Mouse (Mus musculus) liver, embryonic 13.5 days (tissue): ENCODE measurements around the gene Dlgap4. TPM values are rescaled to one million over a fixed set of nuclear protein-coding genes. Genes with fewer than 3 reads are reported as not detected.

Experiments used
- ATAC-seq: fragments of 200-750 bp; cut with Nextera tagmentation; 2 replicates; pipeline ENCODE4 v1.8.0; 2017; ENCODE audit warnings: low read depth, mild to moderate bottlenecking, moderate number of reproducible peaks, moderate library complexity
- DNase-seq: peaks from one replicate; pipeline ENCODE4 v3.0.0; 2022
- H3K27ac ChIP-seq: fragments of 300-500 bp; sonication (generic); 2 replicates; pipeline ENCODE4 v1.5.1; 2015; ENCODE audit warnings: moderate library complexity, mild to moderate bottlenecking, inconsistent platforms
- H3K27me3 ChIP-seq: fragments of 300-500 bp; sonication (generic); 2 replicates; pipeline ENCODE4 v1.6.1; 2015; ENCODE audit warnings: mild to moderate bottlenecking, inconsistent platforms
- H3K36me3 ChIP-seq: fragments of 300-500 bp; sonication (generic); 2 replicates; pipeline ENCODE4 v1.6.1; 2015; ENCODE audit warnings: mild to moderate bottlenecking, inconsistent platforms
- H3K4me1 ChIP-seq: fragments of 300-500 bp; sonication (generic); replicated peaks from 2 replicates; pipeline ENCODE4 v1.6.1; 2015; ENCODE audit warnings: inconsistent platforms
- H3K4me2 ChIP-seq: fragments of 300-500 bp; sonication (generic); 2 replicates; pipeline ENCODE4 v1.6.1; 2015; ENCODE audit warnings: inconsistent platforms, mild to moderate bottlenecking, moderate library complexity
- H3K4me3 ChIP-seq: fragments of 300-500 bp; sonication (generic); replicated peaks from 2 replicates; pipeline ENCODE4 v1.5.1; 2015; ENCODE audit warnings: mild to moderate bottlenecking, inconsistent platforms
- H3K9ac ChIP-seq: fragments of 300-500 bp; sonication (generic); 2 replicates; pipeline ENCODE4 v1.6.1; 2015; ENCODE audit warnings: mild to moderate bottlenecking, inconsistent platforms
- H3K9me3 ChIP-seq: fragments of 300-500 bp; sonication (generic); replicated peaks from 2 replicates; pipeline ENCODE4 v1.6.1; 2016; ENCODE audit warnings: inconsistent platforms
- WGBS: fragments of 180-500 bp; shearing (Covaris S2); methylation state at CpG from one replicate; pipeline ENCODE4 v1.1.7; 2015; ENCODE audit not compliant: insufficient replicate concordance; 5-methylcytosine and 5-hydroxymethylcytosine counted together
- polyA plus RNA-seq: library from polyadenylated mRNA; unstranded; fragments of >200 nt; fragmentation: Nextera tagmentation; extraction: Ambion mirVana; gene quantifications from 2 replicates; pipeline ENCODE4 v1.2.1, GENCODE M21; 2015

Gene Dlgap4
- polyA plus RNA-seq, 1 experiment from 2014 or later: 11.3 TPM

- no peak for ATAC-seq
- H3K27me3 ChIP-seq: no peaks in the 10 kb centered on the region
- no peaks in the 10 kb centered on the region for H3K4me1 ChIP-seq
- no peak overlapping the region for H3K27ac ChIP-seq
- H3K9me3 ChIP-seq: no peaks in the 10 kb centered on the region
- no peak overlapping the region for H3K4me3 ChIP-seq
- 54% methylated on average over 7 of the region's 7 CpGs for WGBS
- no peak overlapping the region for H3K4me2 ChIP-seq
- H3K9ac ChIP-seq: no peak overlapping the region
- H3K36me3 ChIP-seq: no peaks in the 10 kb centered on the region
- DNase-seq: no peak
Measured at GRCm38 (mm10) chr2:156658751-156659150, 45.2 kb downstream of the Dlgap4 start.

- no peak overlapping the region for H3K9ac ChIP-seq
- no peak overlapping the region for H3K4me3 ChIP-seq
- no peaks in the 10 kb centered on the region for H3K4me1 ChIP-seq
- WGBS: 60% methylated on average over 6 of the region's 6 CpGs
- DNase-seq: no peak
- no peak for ATAC-seq
- no peak overlapping the region for H3K27ac ChIP-seq
- H3K4me2 ChIP-seq: no peak overlapping the region
- no peaks in the 10 kb centered on the region for H3K36me3 ChIP-seq
- no peaks in the 10 kb centered on the region for H3K9me3 ChIP-seq
- no peaks in the 10 kb centered on the region for H3K27me3 ChIP-seq
Measured at GRCm38 (mm10) chr2:156659981-156660380, 46.5 kb downstream of the Dlgap4 start.

GRCm38 (mm10) chr2:156663162-156663561, 49.7 kb downstream of the Dlgap4 start:
- no peak overlapping the region for H3K4me3 ChIP-seq
- H3K27ac ChIP-seq: no peak overlapping the region
- no peaks in the 10 kb centered on the region for H3K36me3 ChIP-seq
- ATAC-seq (no peak), DNase-seq (no peak)
- no peak overlapping the region for H3K4me2 ChIP-seq
- H3K4me1 ChIP-seq: no peaks in the 10 kb centered on the region
- H3K27me3 ChIP-seq: no peaks in the 10 kb centered on the region
- H3K9me3 ChIP-seq: no peaks in the 10 kb centered on the region
- H3K9ac ChIP-seq: no peak overlapping the region
- WGBS: 64% methylated on average over 10 of the region's 10 CpGs

GRCm38 (mm10) chr2:156664407-156664806, 50.9 kb downstream of the Dlgap4 start:
- WGBS: 13% methylated on average over 5 of the region's 5 CpGs
- H3K4me3 ChIP-seq: no peak overlapping the region
- no peak overlapping the region for H3K9ac ChIP-seq
- no peak overlapping the region for H3K27ac ChIP-seq
- no peaks in the 10 kb centered on the region for H3K27me3 ChIP-seq
- H3K4me1 ChIP-seq: no peaks in the 10 kb centered on the region
- H3K36me3 ChIP-seq: no peaks in the 10 kb centered on the region
- H3K4me2 ChIP-seq: no peak overlapping the region
- DNase-seq: no peak
- no peaks in the 10 kb centered on the region for H3K9me3 ChIP-seq
- ATAC-seq: no peak

- no peaks in the 10 kb centered on the region for H3K36me3 ChIP-seq
- ATAC-seq: no peak
- no peaks in the 10 kb centered on the region for H3K4me1 ChIP-seq
- no peak overlapping the region for H3K27ac ChIP-seq
- no peak overlapping the region for H3K4me3 ChIP-seq
- no peak overlapping the region for H3K9ac ChIP-seq
- no peak overlapping the region for H3K4me2 ChIP-seq
- H3K27me3 ChIP-seq: no peaks in the 10 kb centered on the region
- no peaks in the 10 kb centered on the region for H3K9me3 ChIP-seq
- DNase-seq: no peak
- 41% methylated on average over 8 of the region's 8 CpGs for WGBS
Measured at GRCm38 (mm10) chr2:156664993-156665518, 51.6 kb downstream of the Dlgap4 start.

- no peak for ATAC-seq
- no peaks in the 10 kb centered on the region for H3K9me3 ChIP-seq
- no peaks in the 10 kb centered on the region for H3K36me3 ChIP-seq
- H3K4me1 ChIP-seq: no peaks in the 10 kb centered on the region
- no peak overlapping the region for H3K4me2 ChIP-seq
- 68% methylated on average over 13 of the region's 13 CpGs for WGBS
- no peak overlapping the region for H3K27ac ChIP-seq
- no peak overlapping the region for H3K9ac ChIP-seq
- H3K4me3 ChIP-seq: no peak overlapping the region
- no peaks in the 10 kb centered on the region for H3K27me3 ChIP-seq
- DNase-seq: no peak
Measured at GRCm38 (mm10) chr2:156665620-156666196, 52.2 kb downstream of the Dlgap4 start.

GRCm38 (mm10) chr2:156666231-156666630, 52.7 kb downstream of the Dlgap4 start:
- no peaks in the 10 kb centered on the region for H3K4me1 ChIP-seq
- ATAC-seq (no peak), DNase-seq (no peak)
- 49% methylated on average over 12 of the region's 12 CpGs for WGBS
- H3K27me3 ChIP-seq: no peaks in the 10 kb centered on the region
- H3K27ac ChIP-seq: no peak overlapping the region
- no peaks in the 10 kb centered on the region for H3K36me3 ChIP-seq
- H3K4me2 ChIP-seq: no peak overlapping the region
- no peak overlapping the region for H3K4me3 ChIP-seq
- no peak overlapping the region for H3K9ac ChIP-seq
- no peaks in the 10 kb centered on the region for H3K9me3 ChIP-seq

GRCm38 (mm10) chr2:156667290-156667689, 53.8 kb downstream of the Dlgap4 start:
- H3K4me3 ChIP-seq: no peak overlapping the region
- DNase-seq (no peak), ATAC-seq (no peak)
- no peaks in the 10 kb centered on the region for H3K4me1 ChIP-seq
- H3K36me3 ChIP-seq: no peaks in the 10 kb centered on the region
- H3K9ac ChIP-seq: no peak overlapping the region
- H3K9me3 ChIP-seq: no peaks in the 10 kb centered on the region
- H3K27ac ChIP-seq: no peak overlapping the region
- no peak overlapping the region for H3K4me2 ChIP-seq
- WGBS: 65% methylated on average over 5 of the region's 5 CpGs
- H3K27me3 ChIP-seq: no peaks in the 10 kb centered on the region

- ATAC-seq: no peak
Measured at GRCm38 (mm10) chr2:156668625-156669024, 55.1 kb downstream of the Dlgap4 start.

GRCm38 (mm10) chr2:156673307-156673706, 59.8 kb downstream of the Dlgap4 start:
- H3K4me3 ChIP-seq: no peak overlapping the region

More at GRCm38 (mm10) chr2:156668625-156669024, 55.1 kb downstream of the Dlgap4 start:
- H3K27ac ChIP-seq: no peak overlapping the region
- DNase-seq: no peak
- H3K9me3 ChIP-seq: no peaks in the 10 kb centered on the region
- H3K9ac ChIP-seq: no peak overlapping the region
- 66% methylated on average over 6 of the region's 6 CpGs for WGBS
- no peaks in the 10 kb centered on the region for H3K36me3 ChIP-seq
- H3K4me2 ChIP-seq: no peak overlapping the region
- H3K4me1 ChIP-seq: no peaks in the 10 kb centered on the region
- no peaks in the 10 kb centered on the region for H3K27me3 ChIP-seq
- H3K4me3 ChIP-seq: no peak overlapping the region

GRCm38 (mm10) chr2:156673881-156674669, 60.6 kb downstream of the Dlgap4 start:
- Histone ChIP-seq H3K4me3 (no peak overlapping the region), H3K27ac (no peak overlapping the region), H3K4me1 (no peaks in the 10 kb centered on the region), H3K4me2 (no peak overlapping the region), H3K9ac (no peak overlapping the region), H3K27me3 (no peaks in the 10 kb centered on the region), H3K9me3 (no peaks in the 10 kb centered on the region), H3K36me3 (no peaks in the 10 kb centered on the region)
- 59% methylated on average over 8 of the region's 8 CpGs for WGBS
- DNase-seq (no peak), ATAC-seq (no peak)

More at GRCm38 (mm10) chr2:156673307-156673706, 59.8 kb downstream of the Dlgap4 start:
- no peaks in the 10 kb centered on the region for H3K27me3 ChIP-seq
- 64% methylated on average over 10 of the region's 10 CpGs for WGBS
- no peak overlapping the region for H3K9ac ChIP-seq
- no peak for DNase-seq
- no peaks in the 10 kb centered on the region for H3K36me3 ChIP-seq
- no peaks in the 10 kb centered on the region for H3K9me3 ChIP-seq
- no peak overlapping the region for H3K4me2 ChIP-seq
- H3K4me1 ChIP-seq: no peaks in the 10 kb centered on the region
- no peak for ATAC-seq
- H3K27ac ChIP-seq: no peak overlapping the region
